Comparison of ENCODE assay signal across 1 mouse cellular context in the genomic region with DNA sequence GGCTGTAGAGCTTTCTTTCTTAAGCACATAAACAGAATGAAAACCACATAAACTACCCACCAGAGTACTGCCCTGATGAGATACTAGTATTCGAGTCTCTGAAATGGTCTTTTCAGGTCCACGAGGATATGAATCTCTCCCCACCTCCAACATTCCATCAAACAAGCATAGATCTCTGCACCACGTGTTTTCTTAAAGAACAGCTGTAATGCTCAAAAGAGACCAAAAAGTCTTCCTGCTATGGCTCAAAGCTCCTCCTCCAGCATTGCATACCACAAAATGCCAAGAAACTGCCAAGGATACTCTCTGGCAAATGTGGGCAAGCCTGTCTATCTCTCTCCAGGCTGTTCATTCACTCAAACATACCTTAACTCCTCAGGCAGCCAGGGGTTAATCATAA.
TF ChIP-seq lines count a peak whose summit lies in the region.

No protein-coding gene starts in this region.

TF ChIP-seq in ES-E14, 5 proteins besides CTCF, POLR2A, EP300 and RAD21:
- TF ChIP-seq ZC3H11A (IDR thresholded peaks at IDR 0.05; ENCODE audit: borderline replicate concordance, low read depth, low read length) (no peak), MAFK (IDR thresholded peaks at IDR 0.05; ENCODE audit: insufficient read depth, low read depth, low read length) (no peak), ZNF384 (IDR thresholded peaks at IDR 0.05; ENCODE audit: low read depth, low read length) (no peak), CHD2 (IDR thresholded peaks at IDR 0.05; ENCODE audit: low read depth, low read length) (no peak), HCFC1 (IDR thresholded peaks at IDR 0.05; ENCODE audit: borderline replicate concordance, insufficient read depth, low read length) (no peak)
